Mouse (Mus musculus) limb, embryonic 10.5 days (tissue): ENCODE measurements around the gene Rnaseh2c. TPM values are rescaled to one million over a fixed set of nuclear protein-coding genes. Genes with fewer than 3 reads are reported as not detected.

Experiments
- DNase-seq: peaks from one replicate; pipeline ENCODE4 v3.0.0-alpha.2; 2017; ENCODE audit warnings: low spot score
- H3K27ac ChIP-seq: fragments of 300-500 bp; sonication (generic); 2 replicates; pipeline ENCODE4 v1.5.1; 2016; ENCODE audit warnings: mild to moderate bottlenecking
- H3K27me3 ChIP-seq: fragments of 300-500 bp; sonication (generic); 2 replicates; pipeline ENCODE4 v1.6.1; 2016; ENCODE audit warnings: low read depth, mild to moderate bottlenecking; ENCODE audit not compliant: poor library complexity, severe bottlenecking
- H3K36me3 ChIP-seq: fragments of 300-500 bp; sonication (generic); 2 replicates; pipeline ENCODE4 v1.6.1; 2016; ENCODE audit warnings: mild to moderate bottlenecking, moderate library complexity
- H3K4me1 ChIP-seq: fragments of 300-500 bp; sonication (generic); 2 replicates; pipeline ENCODE4 v1.6.1; 2016
- H3K4me3 ChIP-seq: fragments of 300-500 bp; sonication (generic); 2 replicates; pipeline ENCODE4 v1.5.1; 2016; ENCODE audit warnings: mild to moderate bottlenecking, moderate library complexity
- H3K9me3 ChIP-seq: fragments of 300-500 bp; sonication (generic); replicated peaks from 2 replicates; pipeline ENCODE4 v1.6.1; 2016; ENCODE audit warnings: mild to moderate bottlenecking
- WGBS: fragments of 180-500 bp; shearing (Covaris S2); methylation state at CpG from one replicate; pipeline ENCODE4 v1.1.7; 2016; 5-methylcytosine and 5-hydroxymethylcytosine counted together
- polyA plus RNA-seq: library from polyadenylated mRNA; unstranded; fragments of >200 nt; fragmentation: Nextera tagmentation; extraction: Ambion mirVana; gene quantifications from 2 replicates; pipeline ENCODE4 v1.2.1, GENCODE M21; 2016

Gene Rnaseh2c
- polyA plus RNA-seq: 197 and 205 TPM in 2 replicates

- H3K9me3 ChIP-seq: no peaks in the 10 kb centered on the region
- peak within 1 kb of the TSS; percentile 90 for H3K27ac ChIP-seq
- H3K4me1 ChIP-seq: peaks cover 19% of the 10 kb centered on the region
- DNase-seq: peak; percentile 78
- H3K27me3 ChIP-seq: no peaks in the 10 kb centered on the region
- H3K36me3 ChIP-seq: peaks cover 46% of the 10 kb centered on the region
- under 1% methylated on average over 64 of the region's 64 CpGs for WGBS
- peak within 1 kb of the TSS; percentile 88 for H3K4me3 ChIP-seq
Measured at GRCm38 (mm10) chr19:5601752-5602541, at the start of gene Rnaseh2c. Gene Rnaseh2c, plus strand, starts transcription at chr19:5601873.

- Histone ChIP-seq H3K36me3 (no peaks in the 10 kb centered on the region), H3K9me3 (no peaks in the 10 kb centered on the region), H3K4me1 (peaks cover under 1% of the 10 kb centered on the region; the same call in 1 of the 2 replicates), H3K27me3 (peaks cover 63% of the 10 kb centered on the region), H3K4me3 (no peak overlapping the region), H3K27ac (no peak overlapping the region)
- 42% methylated on average over 8 of the region's 8 CpGs for WGBS
- DNase-seq: no peak
Measured at GRCm38 (mm10) chr19:5553802-5554201, 47.9 kb upstream of the Rnaseh2c start.

- no peak overlapping the region for H3K4me3 ChIP-seq
- no peaks in the 10 kb centered on the region for H3K9me3 ChIP-seq
- H3K36me3 ChIP-seq: no peaks in the 10 kb centered on the region
- no peak for DNase-seq
- peaks cover 68% of the 10 kb centered on the region for H3K27me3 ChIP-seq
- no peak overlapping the region for H3K27ac ChIP-seq
- 66% methylated on average over 14 of the region's 14 CpGs for WGBS
- peaks cover 4% of the 10 kb centered on the region for H3K4me1 ChIP-seq
Measured at GRCm38 (mm10) chr19:5554212-5554611, 47.5 kb upstream of the Rnaseh2c start.

GRCm38 (mm10) chr19:5558169-5558568 is 43.5 kb upstream of the Rnaseh2c start:
- peaks cover 96% of the 10 kb centered on the region for H3K27me3 ChIP-seq
- no peak overlapping the region for H3K27ac ChIP-seq
- H3K4me3 ChIP-seq: no peak overlapping the region
- no peak for DNase-seq
- no peaks in the 10 kb centered on the region for H3K9me3 ChIP-seq
- no peaks in the 10 kb centered on the region for H3K36me3 ChIP-seq
- 53% methylated on average over 7 of the region's 7 CpGs for WGBS
- H3K4me1 ChIP-seq: peaks cover 27% of the 10 kb centered on the region

GRCm38 (mm10) chr19:5558770-5559169 is 42.9 kb upstream of the Rnaseh2c start:
- peaks cover 98% of the 10 kb centered on the region for H3K27me3 ChIP-seq
- H3K27ac ChIP-seq: no peak overlapping the region
- no peaks in the 10 kb centered on the region for H3K9me3 ChIP-seq
- no peak overlapping the region; the same call in 1 of the 2 replicates for H3K4me3 ChIP-seq
- DNase-seq: no peak
- 66% methylated on average over 8 of the region's 8 CpGs for WGBS
- H3K4me1 ChIP-seq: peaks cover 27% of the 10 kb centered on the region
- no peaks in the 10 kb centered on the region for H3K36me3 ChIP-seq

- no peak for DNase-seq
Measured at GRCm38 (mm10) chr19:5559229-5559628, 42.4 kb upstream of the Rnaseh2c start.

GRCm38 (mm10) chr19:5559631-5560456 is 41.8 kb upstream of the Rnaseh2c start:
- DNase-seq: peak; percentile 57

More at GRCm38 (mm10) chr19:5559229-5559628, 42.4 kb upstream of the Rnaseh2c start:
- H3K9me3 ChIP-seq: no peaks in the 10 kb centered on the region
- peaks cover 27% of the 10 kb centered on the region for H3K4me1 ChIP-seq
- no peak overlapping the region for H3K27ac ChIP-seq
- H3K27me3 ChIP-seq: peaks cover 98% of the 10 kb centered on the region
- WGBS: 11% methylated on average over 8 of the region's 8 CpGs
- no peaks in the 10 kb centered on the region for H3K36me3 ChIP-seq
- H3K4me3 ChIP-seq: peak overlapping the region; percentile 51

GRCm38 (mm10) chr19:5560457-5561041 is 41.1 kb upstream of the Rnaseh2c start, which contains the start of gene Ovol1:
Gene Ovol1, minus strand, starts transcription at chr19:5560646.
- no peaks in the 10 kb centered on the region for H3K9me3 ChIP-seq
- H3K4me1 ChIP-seq: peaks cover 27% of the 10 kb centered on the region
- WGBS: 1% methylated on average over 57 of the region's 57 CpGs
- H3K36me3 ChIP-seq: no peaks in the 10 kb centered on the region
- H3K27me3 ChIP-seq: peaks cover 99% of the 10 kb centered on the region
- DNase-seq: peak; percentile 68
- peak within 1 kb of the TSS; percentile 51 for H3K4me3 ChIP-seq
- H3K27ac ChIP-seq: peak within 1 kb of the TSS; percentile 14; the same call in 1 of the 2 replicates

More at GRCm38 (mm10) chr19:5559631-5560456, 41.8 kb upstream of the Rnaseh2c start:
- Histone ChIP-seq H3K4me3 (peak overlapping the region; percentile 51), H3K36me3 (no peaks in the 10 kb centered on the region), H3K27me3 (peaks cover 99% of the 10 kb centered on the region), H3K27ac (0 out of 2 replicates have a peak overlapping the region, but pooled peaks have one; percentile 14), H3K4me1 (peaks cover 27% of the 10 kb centered on the region), H3K9me3 (no peaks in the 10 kb centered on the region)
- 1% methylated on average over 69 of the region's 69 CpGs for WGBS

GRCm38 (mm10) chr19:5561252-5561790 is 40.4 kb upstream of the Rnaseh2c start:
- no peaks in the 10 kb centered on the region for H3K9me3 ChIP-seq
- peak; percentile 46 for DNase-seq

GRCm38 (mm10) chr19:5561886-5562285 is 39.8 kb upstream of the Rnaseh2c start:
- peaks cover 35% of the 10 kb centered on the region for H3K4me1 ChIP-seq
- H3K36me3 ChIP-seq: no peaks in the 10 kb centered on the region
- H3K9me3 ChIP-seq: no peaks in the 10 kb centered on the region
- H3K27me3 ChIP-seq: peaks cover 99% of the 10 kb centered on the region
- no peak for DNase-seq
- 61% methylated on average over 3 of the region's 3 CpGs for WGBS
- no peak overlapping the region for H3K4me3 ChIP-seq
- H3K27ac ChIP-seq: no peak overlapping the region

More at GRCm38 (mm10) chr19:5561252-5561790, 40.4 kb upstream of the Rnaseh2c start:
- Histone ChIP-seq H3K4me3 (peak overlapping the region; percentile 51; the same call in 1 of the 2 replicates), H3K4me1 (peaks cover 29% of the 10 kb centered on the region), H3K36me3 (no peaks in the 10 kb centered on the region), H3K27ac (no peak overlapping the region; the same call in 1 of the 2 replicates), H3K27me3 (peaks cover 99% of the 10 kb centered on the region)
- 17% methylated on average over 10 of the region's 10 CpGs for WGBS

GRCm38 (mm10) chr19:5562776-5563175 is 38.9 kb upstream of the Rnaseh2c start:
- 91% methylated on average over 10 of the region's 10 CpGs for WGBS
- DNase-seq: no peak
- peaks cover 97% of the 10 kb centered on the region for H3K27me3 ChIP-seq

GRCm38 (mm10) chr19:5566316-5566715 is 35.4 kb upstream of the Rnaseh2c start:
- Histone ChIP-seq H3K27me3 (peaks cover 79% of the 10 kb centered on the region), H3K4me3 (no peak overlapping the region), H3K9me3 (no peaks in the 10 kb centered on the region), H3K36me3 (no peaks in the 10 kb centered on the region), H3K27ac (0 out of 2 replicates have a peak overlapping the region, but pooled peaks have one; percentile 85), H3K4me1 (peaks cover 33% of the 10 kb centered on the region)
- WGBS: 42% methylated on average over 5 of the region's 5 CpGs
- DNase-seq: no peak

More at GRCm38 (mm10) chr19:5562776-5563175, 38.9 kb upstream of the Rnaseh2c start:
- H3K9me3 ChIP-seq: no peaks in the 10 kb centered on the region
- H3K4me3 ChIP-seq: no peak overlapping the region
- H3K36me3 ChIP-seq: no peaks in the 10 kb centered on the region
- H3K27ac ChIP-seq: no peak overlapping the region
- peaks cover 44% of the 10 kb centered on the region for H3K4me1 ChIP-seq
